Mouse (Mus musculus) bone marrow, adult 2 months (tissue): ENCODE data around the gene Klhl5. TPM values are rescaled to one million over a fixed set of nuclear protein-coding genes. Genes with fewer than 3 reads are reported as not detected.

Experiments used
- H3K27ac ChIP-seq: fragments of 200-500 bp; 2 replicates; pipeline ENCODE4 v1.5.1; 2012; ENCODE audit warnings: low read depth, mild to moderate bottlenecking, control low read depth, inconsistent platforms, low read length; ENCODE audit not compliant: control insufficient read depth, poor library complexity, insufficient read depth
- H3K4me1 ChIP-seq: fragments of 200-500 bp; 2 replicates; pipeline ENCODE4 v1.6.1; 2011; ENCODE audit warnings: low read length; ENCODE audit not compliant: control insufficient read depth, insufficient read depth
- H3K4me3 ChIP-seq: fragments of 200-500 bp; replicated peaks from 2 replicates; pipeline ENCODE3; 2011; ENCODE audit warnings: mild to moderate bottlenecking, low read depth, low read length, control low read depth; ENCODE audit not compliant: control insufficient read depth
- CTCF ChIP-seq: fragments of 200-500 bp; IDR thresholded peaks from 2 replicates; pipeline ENCODE4 v1.5.1; 2011; ENCODE audit warnings: low read length, control low read depth; ENCODE audit not compliant: control insufficient read depth, insufficient read depth
- POLR2A ChIP-seq: fragments of 200-500 bp; IDR thresholded peaks from 2 replicates; pipeline ENCODE4 v1.6.1; 2011; ENCODE audit warnings: low read depth, mild to moderate bottlenecking, control low read depth, low read length, borderline replicate concordance; ENCODE audit not compliant: control insufficient read depth
- WGBS: fragments of 180-500 bp; shearing (Covaris S2); methylation state at CpG from one replicate; pipeline ENCODE4 v1.1.7; 2018; 5-methylcytosine and 5-hydroxymethylcytosine counted together
- polyA plus RNA-seq: library from polyadenylated mRNA; stranded (reverse); fragments of >200 nt; gene quantifications from 2 replicates; pipeline ENCODE4 v1.2.4, GENCODE M21; 2011; ENCODE audit warnings: low replicate concordance; ENCODE audit not compliant: missing spikeins, insufficient read depth, insufficient read length

Klhl5 gene
- polyA plus RNA-seq, 1 experiment, result 14.9 TPM

DNA sequence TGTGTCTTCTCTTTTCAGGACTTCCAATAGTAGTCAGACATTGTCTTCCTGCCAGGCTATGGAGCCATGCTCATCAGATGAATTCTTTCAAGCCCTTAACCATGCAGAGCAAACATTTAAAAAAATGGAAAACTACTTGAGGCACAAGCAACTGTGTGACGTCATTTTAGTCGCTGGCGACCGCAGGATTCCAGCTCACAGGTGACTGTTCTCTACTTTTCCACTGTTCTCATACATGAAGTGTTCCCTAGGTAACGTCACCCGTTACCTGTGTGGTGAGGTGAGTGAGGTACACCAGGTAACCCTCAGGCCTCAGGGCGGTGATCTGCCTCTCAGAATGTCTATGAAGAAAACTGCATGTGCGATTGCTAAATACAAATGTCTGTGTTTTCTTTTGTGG is 33.9 kb downstream of the Klhl5 start:
- TF ChIP-seq CTCF (no peak), POLR2A (no peak)
- 86% methylated on average over 8 of the region's 8 CpGs for WGBS
- no peak overlapping the region for H3K27ac ChIP-seq
- no peak overlapping the region for H3K4me3 ChIP-seq
- H3K4me1 ChIP-seq, result no peaks in the 10 kb centered on the region

DNA sequence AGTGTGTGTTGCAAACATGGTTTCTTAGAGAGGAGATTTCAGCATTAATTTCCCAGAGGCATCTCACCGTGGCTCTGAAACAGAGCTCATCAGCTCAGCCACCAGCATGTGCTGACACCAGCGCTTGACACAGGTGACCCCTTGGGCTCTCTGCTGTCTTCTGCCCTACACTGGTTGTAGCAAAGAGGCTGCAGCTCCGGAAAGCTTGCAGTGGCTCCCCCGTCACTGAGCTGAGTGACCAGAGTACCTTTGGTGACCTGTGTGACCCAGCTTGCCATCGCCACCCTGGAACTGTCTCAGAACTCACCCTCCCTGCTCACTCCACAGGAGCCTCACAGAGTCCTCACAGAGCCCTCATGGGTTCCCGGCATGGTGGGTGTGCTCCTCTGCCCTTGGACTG is 34.9 kb downstream of the Klhl5 start:
- H3K27ac ChIP-seq, result no peak overlapping the region
- H3K4me1 ChIP-seq, result no peaks in the 10 kb centered on the region
- H3K4me3 ChIP-seq, result no peak overlapping the region
- TF ChIP-seq POLR2A, result no peak
- no peak for TF ChIP-seq CTCF
- WGBS, result 90% methylated on average over 6 of the region's 6 CpGs

DNA sequence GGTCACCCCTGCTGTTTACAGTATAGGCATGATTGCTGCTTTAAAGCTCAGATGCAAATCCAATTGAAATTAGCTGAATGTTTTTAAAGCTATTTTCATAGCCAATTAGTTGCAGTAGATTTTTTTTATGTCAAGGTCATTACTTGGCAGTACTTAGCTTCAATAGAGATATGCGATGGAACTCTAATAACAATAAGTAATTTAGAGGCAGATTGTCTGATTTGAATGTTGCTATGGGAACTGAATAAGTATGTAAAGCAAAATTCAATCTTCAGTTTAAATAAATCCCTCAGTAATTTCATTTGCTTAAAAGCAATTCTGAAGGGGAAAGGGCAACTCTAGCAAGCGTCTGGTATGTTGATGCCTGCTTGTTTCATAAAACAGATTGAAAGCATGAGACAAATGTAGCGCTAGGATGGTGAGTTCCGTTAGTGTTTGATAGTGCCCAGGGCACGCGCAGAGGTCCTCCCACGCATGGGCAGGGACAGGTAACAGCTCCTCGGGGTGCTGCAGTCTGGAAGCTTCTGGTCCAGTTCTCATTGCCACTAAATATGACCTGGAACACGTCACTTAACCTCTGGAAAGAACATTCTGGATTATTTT is 38.3 kb downstream of the Klhl5 start:
- Histone ChIP-seq H3K27ac (no peak overlapping the region), H3K4me1 (no peaks in the 10 kb centered on the region), H3K4me3 (no peak overlapping the region)
- TF ChIP-seq CTCF (no peak), POLR2A (no peak)
- WGBS, result 90% methylated on average over 9 of the region's 9 CpGs

DNA sequence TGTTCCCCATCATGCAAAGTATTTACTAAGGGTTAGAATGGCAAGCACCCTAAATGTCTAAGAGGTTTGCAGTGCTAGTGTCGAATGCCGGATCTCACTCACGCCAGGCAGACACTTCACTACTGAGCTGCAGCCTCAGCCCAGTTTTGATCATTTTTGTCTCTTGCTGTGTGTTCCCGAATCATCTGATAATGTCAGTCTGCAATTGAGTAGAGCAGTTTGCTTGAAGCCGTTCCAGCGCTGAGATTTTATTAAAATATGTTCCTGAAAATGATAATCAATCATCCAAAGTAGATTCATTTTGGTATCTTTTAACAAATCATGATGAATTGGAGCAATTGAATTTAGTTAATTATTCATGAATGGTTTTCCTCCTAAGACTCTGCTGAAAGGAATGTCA is 39.4 kb downstream of the Klhl5 start:
- H3K4me3 ChIP-seq, result no peak overlapping the region
- no peak overlapping the region for H3K27ac ChIP-seq
- no peaks in the 10 kb centered on the region for H3K4me1 ChIP-seq
- TF ChIP-seq CTCF, result no peak
- no peak for TF ChIP-seq POLR2A
- 90% methylated on average over 6 of the region's 6 CpGs for WGBS

DNA sequence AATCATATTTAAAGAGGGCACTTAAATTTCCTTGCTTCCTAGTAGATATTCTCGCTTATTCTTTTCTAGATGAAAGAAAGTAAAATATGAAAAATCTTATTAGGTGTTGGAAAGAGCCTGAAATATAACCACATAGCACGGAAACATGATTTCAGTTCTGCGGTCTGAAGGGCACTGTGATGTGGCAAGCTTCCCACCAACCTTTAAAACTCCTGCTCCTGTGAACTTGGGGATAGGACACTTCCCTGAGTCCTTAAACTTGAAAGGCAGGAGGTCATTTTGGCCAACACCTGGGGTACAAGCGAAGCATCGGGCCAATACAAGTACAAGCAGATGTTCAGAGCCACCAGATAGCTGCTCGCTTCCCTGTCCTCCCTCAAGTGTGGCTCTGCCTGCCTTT is 42.4 kb downstream of the Klhl5 start:
- no peaks in the 10 kb centered on the region for H3K4me1 ChIP-seq
- TF ChIP-seq POLR2A, result no peak
- no peak for TF ChIP-seq CTCF
- H3K4me3 ChIP-seq, result no peak overlapping the region
- 86% methylated on average over 6 of the region's 6 CpGs for WGBS
- no peak overlapping the region for H3K27ac ChIP-seq

DNA sequence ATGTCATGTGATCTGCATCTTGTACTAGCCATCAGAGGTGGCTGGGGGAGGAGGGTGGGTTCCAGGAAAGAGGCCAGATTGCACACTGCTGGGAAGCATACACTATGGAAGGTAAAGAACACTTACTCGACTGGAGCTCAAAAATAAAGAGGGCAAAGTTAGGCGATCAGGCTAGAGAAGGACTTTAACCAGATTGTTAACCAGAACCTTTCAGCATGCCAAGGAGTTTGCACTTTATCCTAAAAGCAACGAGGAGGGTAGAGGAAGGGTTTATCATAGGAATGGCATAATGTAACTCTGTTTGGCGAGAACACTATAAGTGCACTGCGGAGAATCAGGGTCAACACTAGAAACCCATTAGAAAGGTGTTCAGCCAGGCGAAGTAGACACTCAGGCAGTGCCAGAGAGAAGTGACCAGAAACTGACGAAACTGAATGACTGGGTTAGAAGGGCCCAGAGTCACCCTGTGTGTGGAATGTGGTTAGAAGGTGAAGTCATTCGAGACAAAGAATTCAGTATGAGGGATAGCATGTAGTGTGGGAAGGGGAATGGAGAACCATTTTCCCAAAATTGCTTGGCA is 43.1 kb downstream of the Klhl5 start:
- H3K4me1 ChIP-seq, result no peaks in the 10 kb centered on the region
- 88% methylated on average over 8 of the region's 8 CpGs for WGBS
- no peak overlapping the region for H3K27ac ChIP-seq
- no peak overlapping the region for H3K4me3 ChIP-seq
- TF ChIP-seq CTCF, result no peak
- no peak for TF ChIP-seq POLR2A

DNA sequence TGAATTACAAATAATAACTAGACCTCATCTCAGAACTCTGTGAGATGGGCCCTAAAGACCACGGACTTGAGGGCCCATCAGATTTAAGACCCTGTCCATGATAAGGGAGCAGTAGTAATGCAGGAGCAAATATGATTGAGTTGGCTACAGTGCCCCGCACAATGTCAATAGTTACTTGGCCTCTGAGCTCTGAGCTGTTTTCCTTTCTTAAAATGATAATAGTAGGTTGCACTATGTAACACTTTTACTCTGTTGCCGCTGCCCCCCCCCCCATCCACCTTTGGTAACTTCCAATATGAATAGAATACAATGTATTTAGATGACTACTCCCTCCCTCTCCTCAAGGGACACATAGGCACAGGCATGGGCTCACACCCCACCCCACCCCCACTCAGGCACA is 43.9 kb downstream of the Klhl5 start:
- Histone ChIP-seq H3K4me1 (no peaks in the 10 kb centered on the region), H3K27ac (no peak overlapping the region), H3K4me3 (no peak overlapping the region)
- no peak for TF ChIP-seq CTCF
- no peak for TF ChIP-seq POLR2A
- 90% methylated on average over 3 of the region's 3 CpGs for WGBS

DNA sequence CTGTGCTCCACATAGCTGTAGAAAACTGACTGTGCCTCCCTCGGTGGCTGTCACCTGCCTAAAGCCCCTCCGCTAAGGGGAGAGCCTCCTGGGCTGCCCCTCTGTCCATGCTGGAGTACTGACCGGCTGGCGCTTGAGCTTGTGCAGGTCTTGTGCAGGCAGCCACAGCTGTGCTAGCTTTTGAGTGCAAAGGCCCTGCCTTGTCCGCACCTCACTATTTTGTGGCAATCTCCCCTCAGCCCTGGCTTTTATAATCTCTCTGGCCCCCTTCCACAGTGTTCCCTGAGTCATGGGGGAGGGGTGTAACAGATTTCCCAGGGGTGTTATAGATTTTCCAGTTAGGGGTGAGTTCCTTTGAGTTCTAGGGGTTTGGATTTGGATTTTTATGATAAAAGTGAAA is 44.4 kb downstream of the Klhl5 start:
- Histone ChIP-seq H3K27ac (no peak overlapping the region), H3K4me1 (no peaks in the 10 kb centered on the region), H3K4me3 (no peak overlapping the region)
- 93% methylated on average over 5 of the region's 5 CpGs for WGBS
- TF ChIP-seq POLR2A, result no peak
- no peak for TF ChIP-seq CTCF

DNA sequence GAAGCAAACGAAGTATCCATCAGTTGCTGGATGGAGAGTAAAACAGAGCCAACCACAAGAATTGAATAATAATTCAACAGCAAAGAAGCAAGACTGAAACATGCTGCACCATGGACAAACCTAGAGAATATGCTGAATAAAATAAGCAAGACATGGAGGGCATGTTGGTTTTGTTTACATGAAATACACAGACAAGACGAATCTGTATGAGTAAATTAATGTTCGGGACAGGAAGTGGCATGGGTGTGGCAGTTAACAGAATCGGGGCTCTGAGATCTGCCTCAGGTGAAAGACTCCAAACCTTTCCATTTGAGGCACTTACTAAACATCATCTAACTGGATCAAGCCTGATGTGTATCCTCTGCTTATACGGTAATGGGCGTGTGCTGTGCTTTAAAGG is 46.9 kb downstream of the Klhl5 start:
- Histone ChIP-seq H3K27ac (no peak overlapping the region), H3K4me3 (no peak overlapping the region), H3K4me1 (no peaks in the 10 kb centered on the region)
- WGBS, result 67% methylated on average over 6 of the region's 6 CpGs
- no peak for TF ChIP-seq CTCF
- no peak for TF ChIP-seq POLR2A
